Mouse (Mus musculus): ENCODE data around the gene B4galt1.

DNA sequence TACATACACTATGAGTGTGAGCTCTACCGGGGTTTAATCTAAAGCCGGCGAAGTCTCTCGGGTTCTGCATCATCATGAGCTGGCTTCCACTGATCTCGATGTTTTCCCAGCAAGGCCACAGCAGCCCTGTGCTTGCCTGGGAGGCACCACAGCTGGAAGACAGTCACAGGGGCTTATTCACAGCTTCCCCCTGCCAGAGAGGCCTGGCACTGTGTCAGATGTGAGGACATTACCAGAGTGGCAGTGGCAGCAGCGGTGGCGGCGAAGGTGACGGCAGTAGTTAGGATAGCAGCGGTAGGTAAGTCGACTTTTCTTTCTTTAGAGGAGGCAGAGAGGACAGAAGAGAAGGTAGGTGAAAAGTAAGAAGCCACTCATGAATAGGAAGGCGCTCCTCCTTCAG, 35.9 kb downstream of the B4galt1 start:
- no peak for TF ChIP-seq CTCF (IDR thresholded peaks at IDR 0.05; ENCODE audit: borderline replicate concordance, extremely low read depth, insufficient read depth, insufficient read length)
- no peak for TF ChIP-seq POLR2A (IDR thresholded peaks at IDR 0.05; ENCODE audit: borderline replicate concordance, extremely low read depth, insufficient read depth, insufficient read length, poor library complexity, severe bottlenecking)
